Mouse (Mus musculus): ENCODE results near the gene Epdr1. TPM values are rescaled to one million over a fixed set of nuclear protein-coding genes. Genes with fewer than 3 reads are reported as not detected.

Gene Epdr1
- 19.0 and 24.7 TPM in 2 replicates for polyA plus RNA-seq (2012; rRNA removed)

GRCm38 (mm10) chr13:19619216-19619927, at the start of gene Epdr1:
TSS of gene Epdr1 (minus strand) at chr13:19619927.

GRCm38 (mm10) chr13:19622573-19623227, 3.0 kb upstream of the Epdr1 start, which contains the start of gene Sfrp4:
TSS of gene Sfrp4 (plus strand) at chr13:19623104.

Other genes with a start within 250 kb of the Epdr1 start
- gene Stard3nl, start 224.1 kb downstream of the Epdr1 start, polyA plus RNA-seq (2012; rRNA removed), result 19.6 and 20.7 TPM in 2 replicates
- 3.0 and 3.7 TPM in 2 replicates for gene Sfrp4, start 3.2 kb upstream of the Epdr1 start, polyA plus RNA-seq (2012; rRNA removed)
- gene Nme8, start 77.9 kb upstream of the Epdr1 start, polyA plus RNA-seq (2012; rRNA removed), result not detected in 2 replicates
- gene Gpr141, start 204.3 kb upstream of the Epdr1 start, polyA plus RNA-seq (2012; rRNA removed), result 0.07 and 0.12 TPM in 2 replicates